Mouse (Mus musculus) Muller cell, postnatal 12 days (primary cell): ENCODE data around the gene Zswim1.
A peak's percentile ranks its signal among the peaks of the same experiment; 100 is the strongest.
"Not testable (repeated sequence)": the region's sequence is repeated elsewhere in the genome, so short reads cannot be mapped to it uniquely, and the experiment has no call there.

Source experiments
- DNase-seq: peaks from one replicate; pipeline ENCODE4 v3.0.0-alpha.2; 2015; ENCODE audit errors: inconsistent ontology term

Gene Zswim1

GRCm38 (mm10) chr2:164864593-164864992, 42.1 kb downstream of the Zswim1 start:
- DNase-seq = no peak

DNA sequence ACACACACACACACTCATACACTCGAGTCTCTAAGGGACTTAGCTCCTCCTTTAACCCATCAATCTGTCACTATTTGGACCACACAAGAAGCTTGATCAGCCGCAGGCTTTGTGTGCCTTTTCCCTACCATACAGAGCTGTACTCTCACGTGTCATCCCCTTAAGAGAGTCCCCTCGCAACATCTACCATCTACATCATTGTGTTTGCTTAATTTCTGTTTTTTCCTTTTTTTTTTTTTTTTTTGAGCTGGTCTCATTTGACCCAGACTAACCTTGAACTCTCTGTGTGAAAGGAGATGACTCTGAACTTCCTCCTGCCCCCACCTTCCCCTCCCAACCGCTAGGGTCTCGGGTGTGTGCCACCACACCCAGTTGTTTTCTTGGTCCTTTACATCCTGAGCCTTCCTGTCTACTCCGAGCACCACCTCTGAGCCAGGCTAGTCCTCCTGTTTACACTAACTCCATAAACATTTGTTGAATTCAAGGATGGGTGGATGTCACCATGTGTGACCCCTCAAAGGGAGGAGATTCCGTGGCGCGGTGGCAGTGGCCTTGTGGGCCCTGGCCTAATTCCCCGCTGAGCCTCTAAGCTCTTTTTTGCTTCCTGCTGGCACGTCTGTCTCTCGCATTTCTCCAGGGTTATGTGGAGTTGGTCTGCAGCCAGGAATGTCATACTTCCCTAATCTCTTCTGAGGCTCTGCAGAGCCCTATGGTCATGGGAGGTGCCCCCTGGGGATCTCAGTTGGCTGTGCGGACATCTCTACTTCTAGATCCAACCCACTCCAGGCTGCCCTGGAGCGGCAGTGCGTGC, 44.5 kb downstream of the Zswim1 start:
- peak; percentile 50 for DNase-seq

DNA sequence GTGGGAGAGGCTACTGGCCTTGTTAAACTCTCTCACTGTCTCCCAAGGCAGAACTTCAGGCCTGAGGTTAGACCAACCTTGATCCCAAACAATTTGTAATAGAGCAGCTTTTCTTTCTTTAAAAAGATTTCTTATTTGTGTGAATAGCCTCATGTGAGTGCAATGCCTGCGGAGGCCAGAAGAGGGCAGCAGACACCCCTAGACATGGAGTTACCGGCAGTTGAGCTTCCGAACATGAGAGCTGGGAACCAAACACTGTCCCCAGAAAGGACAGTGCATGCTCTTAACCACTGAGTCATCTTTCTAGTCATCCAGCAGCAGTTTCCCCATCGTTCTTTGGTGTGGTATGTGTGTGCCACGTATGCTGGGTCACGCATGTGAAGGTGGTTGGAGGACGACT, 45.1 kb downstream of the Zswim1 start:
- DNase-seq = no peak

DNA sequence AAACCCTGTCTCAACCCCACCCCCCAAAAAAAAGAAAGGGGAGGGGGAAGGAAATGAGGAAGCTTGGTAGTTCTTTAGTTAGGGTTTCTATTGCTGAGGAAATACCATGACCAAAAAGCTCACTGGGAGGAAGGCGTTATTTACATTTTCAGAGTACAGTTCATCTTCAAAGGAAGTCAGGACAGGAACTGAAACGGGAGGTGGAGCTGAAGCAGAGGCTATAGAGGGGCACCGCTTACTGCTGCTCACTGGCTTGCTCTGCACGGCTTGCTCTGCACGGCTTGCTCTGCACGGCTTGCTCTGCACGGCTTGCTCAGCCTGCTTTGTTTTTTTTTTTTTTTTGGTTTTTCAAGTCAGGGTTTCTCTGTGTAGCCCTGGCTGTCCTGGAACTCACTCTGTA, 46.0 kb downstream of the Zswim1 start:
- no peak for DNase-seq

DNA sequence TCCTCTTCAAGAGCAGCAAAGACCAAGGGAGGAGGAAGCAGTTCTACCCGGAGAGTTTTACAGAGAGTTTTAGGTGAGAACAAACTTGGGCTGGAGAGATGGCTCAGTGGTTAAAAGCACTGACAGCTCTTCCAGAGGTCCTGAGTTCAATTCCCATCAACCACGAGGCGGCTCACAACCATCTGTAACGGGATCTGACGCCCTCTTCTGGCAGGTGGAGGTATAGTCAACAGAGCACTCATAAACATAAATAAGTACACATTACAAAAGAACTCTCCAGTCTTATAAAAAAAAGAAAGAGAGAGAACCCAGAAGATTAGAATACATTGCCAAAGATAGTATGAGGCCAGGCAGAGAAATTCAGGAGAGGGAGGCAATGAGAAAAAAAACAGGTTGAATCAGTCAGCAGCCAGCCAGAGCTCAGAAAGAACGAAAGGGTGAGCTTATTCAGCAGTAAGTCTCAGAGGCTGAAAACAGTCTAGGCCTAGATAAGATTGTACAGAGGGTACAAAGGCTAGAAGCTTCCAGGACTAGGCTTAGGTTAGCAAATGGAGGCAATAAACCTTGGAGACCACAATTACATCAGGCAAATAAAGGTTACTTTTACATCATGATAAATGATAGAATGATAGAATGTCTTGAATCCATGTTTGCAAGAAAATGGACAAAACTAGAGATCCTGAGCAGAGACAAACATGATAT, 49.3 kb downstream of the Zswim1 start:
- no peak for DNase-seq

DNA sequence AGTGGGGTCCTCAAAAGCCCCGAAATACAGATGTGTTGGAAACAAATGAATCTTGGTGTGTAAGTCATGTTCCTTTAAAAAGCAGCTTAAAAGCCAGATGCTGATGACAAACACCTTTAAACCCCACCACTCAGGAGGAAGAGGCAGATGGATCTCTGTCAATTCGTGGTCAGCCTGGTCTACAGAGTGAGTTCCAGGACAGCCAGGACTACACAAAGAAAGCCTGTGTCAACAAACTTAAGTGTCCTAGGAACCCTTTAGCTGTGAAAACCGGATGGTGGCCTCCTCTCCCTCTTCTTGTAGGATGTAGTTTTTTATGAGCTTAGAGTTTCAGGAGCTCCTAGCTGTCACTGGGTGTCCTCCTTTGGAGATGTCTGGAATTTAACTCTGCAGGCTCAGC, 51.1 kb downstream of the Zswim1 start:
- no peak for DNase-seq

GRCm38 (mm10) chr2:164874239-164874769, 51.8 kb downstream of the Zswim1 start:
- no peak for DNase-seq

DNA sequence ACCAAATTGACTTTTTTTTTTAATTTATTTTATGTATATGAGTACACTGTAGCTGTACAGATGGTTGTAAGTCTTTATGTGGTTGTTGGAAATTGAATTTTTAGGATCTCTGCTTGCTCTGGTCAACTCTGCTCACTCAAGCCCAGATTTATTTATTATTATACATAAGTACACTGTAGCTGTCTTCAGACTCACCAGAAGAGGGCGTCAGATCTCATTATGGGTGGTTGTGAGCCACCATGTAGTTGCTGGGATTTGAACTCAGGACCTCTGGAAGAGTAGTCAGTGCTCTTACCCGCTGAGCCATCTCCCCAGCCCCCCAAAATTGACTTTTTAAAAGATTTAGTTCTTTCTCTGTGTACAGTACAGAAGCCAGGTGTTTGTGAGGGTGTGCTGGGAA, 53.2 kb downstream of the Zswim1 start:
- DNase-seq = not testable (repeated sequence)
